Mouse (Mus musculus): ENCODE results near the gene Fam90a1a.
"Not testable (repeated sequence)": the region's sequence is repeated elsewhere in the genome, so short reads cannot be mapped to it uniquely, and the experiment has no call there.

Fam90a1a gene

DNA sequence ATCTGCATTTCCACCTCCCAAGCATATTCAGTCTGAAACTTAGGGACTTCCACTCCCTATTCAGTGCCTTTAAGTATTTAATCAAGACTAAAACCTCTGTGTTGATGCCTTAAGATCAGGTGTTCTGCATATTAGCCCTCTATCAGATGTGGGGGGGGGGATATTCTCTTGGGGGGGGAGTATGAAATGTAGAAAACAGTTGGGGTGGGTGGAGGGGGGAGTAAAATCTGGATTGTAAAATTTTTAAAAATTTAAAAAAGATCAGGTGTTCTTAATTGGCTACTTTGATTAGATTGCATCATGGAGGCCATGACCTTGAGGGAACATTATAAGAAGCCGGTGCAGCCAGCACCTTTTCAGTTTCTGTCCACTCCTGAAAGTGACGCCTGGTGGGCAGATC is at the start of gene Fam90a1a:
TSS of gene Fam90a1a (plus strand) at position 301 of the 400 bp plus-strand sequence.
- DNase-seq (ENCODE audit: low spot score in 2 of 2) = no peak

DNA sequence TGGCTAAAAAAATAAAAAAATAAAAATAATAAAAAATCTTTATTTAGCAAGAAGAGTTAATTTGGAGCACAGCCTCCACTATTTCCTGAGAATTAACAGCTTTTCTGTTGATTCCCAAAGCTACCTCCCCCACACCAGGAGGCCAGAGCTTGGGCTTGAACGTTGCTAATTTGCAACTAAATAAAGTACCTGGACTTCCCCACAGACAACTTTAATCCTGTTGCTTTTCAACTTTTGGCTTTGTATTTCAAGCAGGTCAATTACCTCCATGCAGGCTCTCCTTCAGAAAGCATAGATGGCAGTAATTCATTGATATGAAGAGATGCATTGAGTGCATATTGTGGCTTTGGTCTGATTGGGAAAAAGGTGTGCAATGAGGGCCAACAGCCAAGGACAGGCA is 46.6 kb upstream of the Fam90a1a start:
- DNase-seq (ENCODE audit: low spot score in 2 of 2) = no peak

- DNase-seq (ENCODE audit: low spot score in 2 of 2) = no peak
Observed at GRCm38 (mm10) chr8:21912554-21912953, 46.0 kb upstream of the Fam90a1a start.

- DNase-seq (ENCODE audit: low spot score in 2 of 2) = no peak
Observed at GRCm38 (mm10) chr8:21915625-21916024, 42.9 kb upstream of the Fam90a1a start.

- DNase-seq (ENCODE audit: low spot score in 2 of 2) = not testable (repeated sequence)
Observed at GRCm38 (mm10) chr8:21930754-21931153, 27.8 kb upstream of the Fam90a1a start.

DNA sequence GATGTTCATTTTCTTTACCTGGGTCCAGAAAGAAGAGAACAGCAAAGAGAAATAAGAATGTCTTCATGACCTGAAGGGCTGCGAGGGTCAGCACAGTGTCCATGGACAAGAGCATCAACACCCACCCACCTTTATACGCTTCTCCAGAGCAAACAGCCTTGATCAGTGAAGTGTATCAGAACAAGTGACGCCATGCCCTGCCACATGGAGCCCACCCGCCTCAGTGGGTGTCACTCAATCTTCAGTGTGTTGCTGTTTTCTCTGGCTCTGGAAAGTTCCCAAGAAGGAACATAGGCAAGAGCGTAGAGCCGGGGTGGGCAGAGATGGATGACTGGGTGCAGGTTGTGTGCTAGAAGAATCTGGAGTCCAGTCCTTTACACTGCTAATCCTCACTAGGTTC is 25.9 kb upstream of the Fam90a1a start, which contains the start of gene Defb15:
TSS of gene Defb15 (minus strand) at position 101 of the 400 bp plus-strand sequence.
- DNase-seq (ENCODE audit: low spot score in 2 of 2) = no peak

- DNase-seq (ENCODE audit: low spot score in 2 of 2) = not testable (repeated sequence)
Observed at GRCm38 (mm10) chr8:21938052-21938451, 20.5 kb upstream of the Fam90a1a start, which contains the start of gene Defb35. TSS of gene Defb35 (plus strand) at chr8:21938352.

- no peak for DNase-seq (ENCODE audit: low spot score in 2 of 2)
Observed at GRCm38 (mm10) chr8:21946462-21946861, 12.1 kb upstream of the Fam90a1a start, which contains the start of gene Defb13. TSS of gene Defb13 (plus strand) at chr8:21946762.

DNA sequence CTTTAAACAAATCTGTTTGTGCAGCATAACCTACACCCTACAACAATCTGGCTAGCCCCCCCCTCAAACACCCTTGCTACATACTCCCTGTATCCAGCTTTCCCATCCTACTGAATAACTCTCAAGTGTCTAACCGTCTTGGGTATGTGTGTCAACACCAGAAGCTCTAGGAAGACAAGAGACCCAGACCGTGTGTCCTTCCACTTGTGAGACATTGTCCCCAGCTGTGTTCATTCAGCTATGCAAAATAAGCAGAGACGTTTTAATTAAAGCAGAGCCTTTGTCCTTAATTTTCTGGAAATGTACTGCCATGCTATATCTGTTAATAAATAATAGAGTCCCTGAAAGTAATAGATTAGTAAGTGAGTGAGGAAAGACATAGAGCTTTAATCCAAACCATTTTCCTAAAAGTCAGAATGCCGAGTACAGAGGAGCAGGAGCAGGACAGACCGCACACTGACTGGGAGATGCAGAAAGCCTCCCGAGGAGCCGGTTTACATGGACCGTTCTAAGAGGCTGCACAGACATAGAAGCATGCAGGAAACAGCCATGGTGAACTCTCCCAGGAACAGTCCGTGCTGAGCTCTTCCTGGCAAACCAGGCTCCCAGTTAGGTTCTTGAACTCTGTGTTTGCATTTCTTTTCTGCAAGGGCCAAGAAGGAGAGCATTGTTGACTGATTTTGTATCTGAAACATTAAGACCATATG is 11.1 kb upstream of the Fam90a1a start:
- no peak for DNase-seq (ENCODE audit: low spot score in 2 of 2)

DNA sequence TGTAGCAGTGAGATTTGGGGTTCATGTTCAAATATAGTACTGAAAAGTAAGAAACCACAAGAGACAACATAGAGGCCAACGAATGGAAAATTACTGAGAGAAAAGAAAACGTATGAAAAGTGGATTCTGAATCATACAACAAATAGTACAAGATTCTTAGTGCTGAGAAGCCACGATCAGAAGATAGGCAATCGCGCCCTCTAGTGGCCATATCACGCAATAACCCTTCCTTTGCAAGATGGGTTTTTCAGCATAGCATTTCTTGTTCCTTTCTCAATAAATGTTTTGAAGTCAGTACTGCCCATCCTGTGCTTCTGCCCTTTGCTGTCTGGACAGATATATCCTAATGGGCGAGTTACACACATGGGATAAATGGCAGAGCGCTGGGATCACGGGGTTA is 3.2 kb upstream of the Fam90a1a start:
- peak in 1 of 2 experiments; percentile 9 for DNase-seq (ENCODE audit: low spot score in 2 of 2)

GRCm38 (mm10) chr8:21956336-21956735 is 2.2 kb upstream of the Fam90a1a start:
- DNase-seq (ENCODE audit: low spot score in 2 of 2) = no peak

DNA sequence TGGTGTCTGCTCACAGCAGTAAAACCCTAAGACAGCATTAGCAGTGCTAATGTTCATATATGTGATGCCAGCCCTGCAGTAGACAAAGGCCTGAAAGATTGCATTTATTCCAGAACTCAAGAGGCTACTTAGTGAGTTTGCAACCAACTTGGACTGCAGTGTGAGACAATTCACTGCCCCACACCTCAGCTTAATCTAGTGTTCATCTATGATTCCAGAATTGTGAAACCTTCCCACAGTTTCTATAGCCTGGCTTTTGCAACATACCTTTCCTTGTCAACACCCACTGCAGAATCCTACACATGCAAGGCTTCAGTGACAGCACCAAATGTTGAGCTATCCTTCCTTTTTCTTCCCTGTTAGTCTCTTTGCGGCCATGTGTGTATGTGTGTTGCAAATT is 8.1 kb downstream of the Fam90a1a start:
- DNase-seq (ENCODE audit: low spot score in 2 of 2) = no peak

DNA sequence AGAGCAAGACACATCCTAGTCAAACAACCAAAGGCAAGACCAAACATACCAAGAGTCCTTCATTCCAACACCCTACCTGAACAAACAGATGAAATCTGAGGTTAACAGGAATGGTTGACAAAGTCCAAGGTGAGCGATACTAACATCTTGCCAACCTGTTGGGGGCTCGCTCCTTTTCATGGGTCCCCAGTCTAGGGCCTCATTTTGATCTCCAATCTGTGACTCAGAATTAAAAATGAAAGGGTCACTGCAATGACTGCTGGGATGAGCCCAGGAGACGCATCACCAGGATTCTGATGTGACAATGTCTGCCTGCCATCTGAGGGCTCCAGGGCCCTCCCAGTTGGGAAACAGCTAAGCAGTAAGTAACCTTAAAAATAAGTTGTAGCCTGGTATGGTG is 11.0 kb downstream of the Fam90a1a start, which contains the start of gene Ccdc70:
TSS of gene Ccdc70 (plus strand) at position 301 of the 400 bp plus-strand sequence.
- DNase-seq (ENCODE audit: low spot score in 2 of 2) = no peak

GRCm38 (mm10) chr8:21978193-21978592 is 19.7 kb downstream of the Fam90a1a start:
- DNase-seq (ENCODE audit: low spot score in 2 of 2) = no peak

DNA sequence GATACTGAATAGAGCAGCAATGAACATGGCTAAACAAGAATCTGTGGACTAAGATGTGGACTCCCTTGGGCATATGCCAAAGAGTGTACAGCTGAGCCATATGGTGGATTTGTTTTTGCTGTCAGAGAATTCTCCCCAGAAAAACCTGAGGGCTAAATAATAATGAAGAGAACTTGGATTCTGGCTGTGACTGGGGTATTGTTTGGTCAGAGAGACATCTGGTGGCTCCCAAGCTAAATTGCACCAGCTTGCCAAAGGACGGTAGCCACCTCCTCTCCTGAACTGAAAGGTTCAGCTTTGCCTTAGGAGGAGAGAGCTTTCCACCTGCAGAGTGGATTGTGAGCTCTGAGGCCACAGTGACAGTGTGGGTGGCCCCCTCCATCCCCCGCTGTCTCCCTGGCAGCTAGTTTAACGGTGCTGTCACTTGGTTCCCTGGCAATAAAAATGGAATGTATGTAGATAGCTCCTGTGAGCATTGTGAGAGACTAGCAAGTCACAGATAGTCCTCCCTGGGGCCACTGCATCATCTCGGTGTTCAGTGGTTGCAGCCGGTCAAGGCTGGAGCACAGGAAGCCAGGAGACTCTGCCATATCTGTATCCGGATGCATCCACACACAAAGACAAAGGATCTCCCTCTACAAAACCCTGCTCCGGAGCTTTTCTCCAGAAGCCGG is 23.3 kb downstream of the Fam90a1a start:
- no peak for DNase-seq (ENCODE audit: low spot score in 2 of 2)

DNA sequence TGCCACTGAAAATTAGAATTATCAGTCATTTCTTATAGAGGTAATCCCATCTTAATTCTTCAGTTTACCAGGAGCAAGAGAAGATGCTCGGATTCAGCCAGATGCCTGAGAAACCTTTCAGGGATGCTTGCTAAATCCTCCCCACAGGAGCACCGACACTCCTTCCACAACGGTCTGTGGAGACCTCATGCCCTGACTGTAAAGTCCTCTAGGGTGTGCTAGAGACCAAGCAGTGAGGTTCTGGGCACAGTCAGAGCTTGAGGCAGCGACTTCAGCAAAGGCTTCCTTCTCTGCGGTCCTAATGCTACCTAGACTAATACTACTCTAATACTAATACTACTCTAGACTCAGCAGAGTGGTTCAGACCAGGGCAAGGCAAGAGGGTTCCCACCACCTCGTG is 33.7 kb downstream of the Fam90a1a start:
- DNase-seq (ENCODE audit: low spot score in 2 of 2) = peak; percentile 22 to 37

- no peak for DNase-seq (ENCODE audit: low spot score in 2 of 2)
Observed at GRCm38 (mm10) chr8:21995181-21995580, 36.7 kb downstream of the Fam90a1a start.

GRCm38 (mm10) chr8:22004750-22005522 is 46.4 kb downstream of the Fam90a1a start:
- DNase-seq (ENCODE audit: low spot score in 2 of 2) = no peak

DNA sequence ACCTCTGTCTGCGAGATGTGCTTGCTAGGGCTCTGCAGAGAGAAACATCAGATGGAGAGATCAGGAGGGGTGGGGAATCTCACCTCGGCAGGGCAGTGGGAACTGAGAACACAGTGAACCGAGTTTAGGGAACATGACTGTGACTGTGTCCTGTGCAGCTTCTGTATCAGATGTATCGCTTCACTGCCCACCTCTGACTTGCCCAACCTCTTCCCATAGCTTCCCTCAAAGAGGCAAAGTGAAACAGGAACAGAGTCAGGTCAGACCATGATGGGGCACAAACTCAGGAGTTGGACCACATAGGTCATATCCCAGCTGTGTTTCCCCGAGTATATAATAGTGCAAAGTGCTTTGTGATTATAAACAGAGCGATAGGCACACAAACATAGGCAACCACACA is 47.9 kb downstream of the Fam90a1a start:
- no peak for DNase-seq (ENCODE audit: low spot score in 2 of 2)

- DNase-seq (ENCODE audit: low spot score in 2 of 2) = no peak
Observed at GRCm38 (mm10) chr8:22009403-22009802, 50.9 kb downstream of the Fam90a1a start.

DNA sequence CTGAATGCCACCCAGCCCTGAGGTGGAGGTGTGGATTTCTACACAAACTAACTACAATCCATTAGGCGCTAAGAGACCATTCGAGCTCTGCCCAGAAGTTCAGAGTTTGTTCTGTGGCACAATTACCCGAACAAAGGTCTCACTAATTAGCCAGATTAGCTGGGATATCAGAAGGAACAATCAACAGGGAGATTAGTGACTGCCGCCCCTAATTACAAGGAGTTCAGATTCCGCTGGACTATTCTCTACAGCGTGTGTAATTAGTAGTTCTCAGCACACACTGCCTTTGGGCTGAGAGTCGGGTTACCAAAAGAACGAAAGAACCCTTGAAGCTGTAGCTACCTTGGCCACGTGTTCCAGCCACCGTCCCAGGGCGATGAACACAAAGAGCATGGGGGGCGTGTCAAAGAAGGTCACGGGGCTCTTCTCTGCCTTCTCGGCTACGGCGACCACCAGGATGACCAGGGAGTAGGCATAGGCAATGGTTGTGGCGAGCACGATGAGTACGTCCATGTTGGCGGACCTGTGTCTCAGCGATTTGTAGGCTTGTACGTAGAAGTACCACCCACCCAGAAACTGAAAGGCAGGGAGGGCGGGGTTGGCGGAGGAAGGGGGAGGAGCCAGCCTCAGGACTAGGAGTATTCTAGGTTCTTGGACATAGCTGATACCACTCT is 54.7 kb downstream of the Fam90a1a start:
- DNase-seq (ENCODE audit: low spot score in 2 of 2) = no peak
